Mouse (Mus musculus) cerebellum, adult 2 months (tissue): ENCODE data around the gene Hand2.

Experiments used
- CTCF ChIP-seq: fragments of 200-500 bp; IDR thresholded peaks from 2 replicates; pipeline ENCODE4 v1.5.1; 2011; ENCODE audit warnings: low read depth, mild to moderate bottlenecking, control low read depth, low read length, moderate library complexity, borderline replicate concordance; ENCODE audit not compliant: insufficient read depth
- POLR2A ChIP-seq: fragments of 200-500 bp; IDR thresholded peaks from 2 replicates; pipeline ENCODE4 v1.6.1; 2011; ENCODE audit warnings: low read length, control low read depth, borderline replicate concordance; ENCODE audit not compliant: insufficient read depth

GRCm38 (mm10) chr8:57360493-57360892, 39.7 kb downstream of the Hand2 start:
- no peak for TF ChIP-seq CTCF
- no peak for TF ChIP-seq POLR2A
